Mouse (Mus musculus) adrenal gland, postnatal 4 days (tissue): ENCODE measurements around the gene S100a14. TPM values are rescaled to one million over a fixed set of nuclear protein-coding genes. Genes with fewer than 3 reads are reported as not detected.
A peak's percentile ranks its signal among the peaks of the same experiment; 100 is the strongest.

Source experiments
- DNase-seq, 2 experiments: peaks; one replicate each; pipeline ENCODE4 v3.0.0; 2021 to 2022; ENCODE audit warnings: low spot score in 2 of 2, mixed read lengths in 2 of 2
- total RNA-seq, 2 experiments: library from RNA; stranded (reverse); gene quantifications; 2 replicates each; pipeline ENCODE4 v1.2.3; 2021

The S100a14 gene
- total RNA-seq, 2 experiments from 2014 or later, result 0.54 to 1.2 TPM

DNA sequence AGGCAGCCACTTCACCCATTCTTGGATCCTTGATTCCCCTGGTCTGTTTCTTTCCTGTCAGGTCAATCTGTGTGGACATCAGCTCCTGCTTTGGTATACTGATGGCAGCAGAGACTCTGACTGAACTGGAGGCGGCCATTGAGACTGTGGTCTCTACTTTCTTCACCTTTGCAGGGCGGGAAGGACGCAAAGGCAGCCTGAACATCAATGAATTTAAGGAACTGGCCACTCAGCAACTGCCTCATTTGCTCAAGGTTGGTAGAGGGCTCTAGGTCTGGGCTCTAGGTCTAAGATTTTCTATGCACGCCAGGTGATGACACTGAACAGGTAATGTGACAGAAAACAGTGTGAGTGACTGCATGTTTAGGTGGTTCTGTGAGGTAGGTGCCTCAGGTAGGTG lies 10.9 kb upstream of the S100a14 start:
- DNase-seq, result no peak

DNA sequence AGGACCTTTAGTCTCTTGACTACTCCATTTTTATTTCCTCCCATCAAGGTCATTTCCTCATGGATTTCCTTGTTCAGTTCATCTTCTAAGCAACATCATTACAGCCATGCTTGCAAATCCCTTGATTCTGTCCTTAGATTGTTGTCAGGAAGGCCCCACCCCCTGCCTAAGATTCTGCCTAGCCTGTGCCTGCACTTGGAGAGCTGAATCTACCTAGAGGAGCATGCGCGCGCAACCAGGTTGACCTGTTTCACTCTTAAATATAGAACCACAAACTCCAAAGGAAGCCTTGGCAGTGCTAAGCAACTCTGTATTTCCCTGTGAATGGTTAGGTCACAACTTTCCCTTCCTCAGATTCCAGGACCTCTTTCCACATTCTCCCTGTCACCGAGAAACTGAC lies 8.9 kb upstream of the S100a14 start:
- DNase-seq, result no peak

DNA sequence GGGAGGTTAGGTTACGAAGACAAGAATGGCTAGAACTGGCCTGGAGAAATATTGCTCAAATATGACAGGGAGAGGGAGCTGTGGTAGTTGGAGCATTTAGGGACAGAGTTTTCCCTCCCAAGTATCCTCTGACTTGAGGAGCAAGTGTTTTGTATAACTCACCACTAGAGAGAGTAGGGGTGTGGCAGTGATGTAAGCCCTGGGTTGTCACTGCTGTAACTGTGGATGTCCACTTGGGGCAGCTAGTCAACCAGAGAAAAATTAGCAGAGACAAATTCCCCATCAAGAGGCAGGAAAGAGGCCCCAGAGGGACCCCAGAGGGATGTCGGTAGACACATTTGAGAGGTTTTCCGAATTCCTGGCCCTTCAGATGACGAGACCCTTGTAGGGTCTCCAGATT lies 1.2 kb upstream of the S100a14 start:
- DNase-seq, result no peak

DNA sequence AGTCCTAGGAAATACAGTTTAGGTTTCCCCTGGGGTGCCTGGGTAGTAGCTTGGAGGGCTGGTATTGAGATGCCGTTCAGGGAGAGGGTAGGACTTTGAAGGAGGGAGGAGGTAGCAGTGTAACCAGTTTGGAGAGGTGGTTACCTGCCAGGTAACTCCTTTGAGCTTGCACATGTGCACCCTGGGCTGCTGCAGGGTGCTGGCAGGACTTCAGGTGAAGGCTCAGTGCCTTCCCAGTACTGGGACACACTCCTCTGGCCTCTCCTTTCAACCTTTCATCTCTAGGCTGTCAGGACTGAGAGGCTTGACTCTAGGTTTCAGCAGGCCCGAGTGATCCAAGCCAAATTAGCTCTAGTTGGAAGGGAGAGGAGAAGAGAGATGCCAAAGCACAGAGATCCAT lies 580 bp upstream of the S100a14 start:
- DNase-seq, result no peak

DNA sequence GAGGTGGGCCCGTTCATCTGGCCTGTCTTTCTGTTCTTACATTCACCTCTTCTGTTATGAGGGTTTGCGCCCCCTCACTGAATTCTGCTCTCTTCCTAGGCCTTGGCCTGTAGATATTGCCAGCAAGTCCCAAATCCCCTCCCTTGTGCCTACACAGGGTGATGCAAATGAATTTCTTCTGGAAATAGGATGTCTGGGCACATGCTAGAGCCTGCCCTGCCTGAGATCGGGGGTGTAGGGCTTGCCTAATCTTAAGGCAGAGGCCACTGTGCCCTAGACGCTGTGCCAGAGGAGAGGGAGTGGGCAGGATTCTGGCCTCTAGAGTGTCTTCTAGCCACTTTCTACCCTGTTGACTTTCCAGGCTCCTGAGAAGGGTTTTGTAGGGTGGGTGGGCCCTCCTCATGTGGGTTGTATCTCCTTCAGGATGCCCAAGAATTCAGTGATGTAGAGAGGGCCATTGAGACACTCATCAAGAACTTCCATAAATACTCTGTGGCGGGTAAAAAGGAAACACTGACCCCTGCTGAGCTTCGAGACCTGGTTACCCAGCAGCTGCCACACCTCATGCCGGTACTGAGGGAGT lies 726 bp downstream of the S100a14 start:
- DNase-seq, result no peak

DNA sequence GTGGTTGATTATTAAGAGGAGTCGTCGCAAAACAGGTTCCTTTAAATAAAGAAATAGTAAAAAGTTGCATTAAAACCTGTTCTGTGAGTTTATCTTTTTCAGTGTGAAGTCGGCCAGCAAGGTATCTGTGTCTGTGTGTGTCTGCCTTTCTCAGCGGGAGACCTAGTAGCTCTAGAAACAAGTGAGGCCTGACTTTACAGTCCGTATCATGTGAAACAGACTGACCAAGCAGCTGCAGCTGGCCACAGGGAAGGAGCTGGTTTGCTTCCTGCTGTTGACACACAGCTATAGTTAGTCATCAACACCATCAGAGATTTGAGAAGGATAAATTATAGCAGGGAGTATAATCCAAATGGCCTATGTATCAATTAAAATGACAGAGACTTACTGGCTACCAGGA lies 5.1 kb downstream of the S100a14 start:
- DNase-seq, result no peak

DNA sequence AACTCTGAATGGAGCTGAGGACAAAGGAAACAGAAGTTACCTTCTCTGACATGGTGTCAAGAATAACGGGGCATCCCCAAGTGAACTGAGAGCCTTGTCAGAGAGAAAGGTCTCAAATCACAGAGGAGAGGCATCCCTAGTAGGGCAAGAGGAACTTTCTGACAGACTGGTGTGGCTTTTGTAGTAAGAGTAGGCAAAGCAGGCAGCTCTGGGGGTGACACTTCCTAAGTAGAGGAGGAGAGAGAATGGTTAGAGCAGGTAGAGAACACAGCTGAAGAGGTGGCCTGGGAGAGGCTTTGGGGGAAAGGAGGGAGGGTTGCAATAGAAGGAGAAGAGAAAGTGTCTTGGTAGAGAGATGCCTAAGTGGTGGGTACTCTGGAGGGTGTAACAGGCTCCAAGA lies 8.8 kb downstream of the S100a14 start:
- DNase-seq, result no peak

DNA sequence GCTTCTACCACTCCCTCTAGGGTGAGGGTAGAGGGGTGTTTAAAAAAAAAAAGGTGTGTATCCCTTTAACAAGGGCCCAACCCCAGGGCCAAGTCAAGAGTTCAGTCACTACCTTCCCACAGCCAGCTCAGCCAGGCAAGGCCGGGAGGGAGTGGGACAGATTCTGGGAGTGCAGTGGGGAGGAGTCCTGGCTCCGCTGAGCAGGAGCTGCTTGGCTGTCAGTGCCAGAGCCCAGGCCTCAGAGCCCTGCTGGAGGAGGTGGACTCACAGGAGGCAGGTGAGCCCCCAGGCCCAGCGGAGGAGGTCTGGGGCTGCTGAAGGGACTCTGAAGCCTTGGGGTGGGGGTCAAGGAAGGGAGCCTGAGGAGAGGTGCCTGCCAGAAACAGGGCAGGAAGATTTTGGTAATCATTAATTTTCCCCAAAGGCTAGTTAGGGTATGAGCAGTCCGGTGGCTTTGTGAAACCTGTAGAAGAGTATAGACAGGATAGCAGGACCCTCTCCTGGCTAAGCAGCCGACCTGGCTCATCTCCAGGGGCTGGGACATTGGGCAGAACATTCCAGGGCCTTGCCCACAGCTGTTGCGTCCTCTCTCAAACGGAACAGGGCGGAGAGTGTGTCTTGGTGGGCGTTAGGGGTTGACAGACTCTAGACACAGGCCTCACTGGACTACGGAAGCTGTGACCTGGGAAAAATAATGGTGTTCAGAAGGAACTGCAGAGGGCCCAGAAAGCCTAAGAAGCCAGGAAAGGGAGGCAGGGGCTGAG lies 10.7 kb downstream of the S100a14 start, which contains the start of gene S100a16:
Gene S100a16 (plus strand): TSS at position 114 of the 764 bp plus-strand sequence.
- DNase-seq, result peak; percentile 37 to 40

DNA sequence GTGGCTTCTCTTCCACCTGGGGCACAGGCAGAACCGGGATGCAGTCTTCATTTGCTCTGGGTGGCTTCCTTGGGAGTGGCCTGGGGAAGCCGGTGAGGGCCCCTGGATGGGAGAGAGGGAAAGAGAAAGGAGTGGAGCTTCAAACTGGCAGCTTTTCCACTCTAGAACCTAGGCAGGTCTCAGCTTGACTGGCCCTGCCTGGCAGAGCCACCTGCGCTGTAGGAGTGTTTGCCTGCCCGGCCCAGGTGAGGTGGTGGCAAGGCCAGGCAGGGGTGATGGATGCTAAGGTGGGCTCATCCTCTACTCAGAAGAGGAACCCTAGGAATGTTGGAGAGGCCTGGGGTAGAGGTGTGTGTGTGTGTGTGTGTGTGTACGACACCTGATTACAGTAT lies 11.2 kb downstream of the S100a14 start:
- no peak for DNase-seq

DNA sequence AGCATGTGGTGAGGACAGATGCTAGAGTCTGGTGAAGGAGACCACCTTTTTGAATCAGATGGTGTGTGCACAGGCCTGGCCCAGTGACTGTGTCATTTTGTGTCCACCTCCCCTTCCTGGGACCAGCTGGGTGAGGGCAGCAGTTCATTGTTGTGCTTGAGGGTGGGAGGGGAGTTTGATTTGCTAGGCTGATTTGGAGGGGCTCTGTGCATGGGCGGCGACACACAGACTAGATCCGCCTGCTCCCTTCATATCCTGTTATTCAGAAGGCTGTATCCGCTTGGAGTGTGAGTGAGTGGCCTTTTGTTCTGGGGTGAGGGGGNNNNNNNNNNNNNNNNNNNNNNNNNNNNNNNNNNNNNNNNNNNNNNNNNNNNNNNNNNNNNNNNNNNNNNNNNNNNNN lies 14.2 kb downstream of the S100a14 start:
- no peak for DNase-seq

DNA sequence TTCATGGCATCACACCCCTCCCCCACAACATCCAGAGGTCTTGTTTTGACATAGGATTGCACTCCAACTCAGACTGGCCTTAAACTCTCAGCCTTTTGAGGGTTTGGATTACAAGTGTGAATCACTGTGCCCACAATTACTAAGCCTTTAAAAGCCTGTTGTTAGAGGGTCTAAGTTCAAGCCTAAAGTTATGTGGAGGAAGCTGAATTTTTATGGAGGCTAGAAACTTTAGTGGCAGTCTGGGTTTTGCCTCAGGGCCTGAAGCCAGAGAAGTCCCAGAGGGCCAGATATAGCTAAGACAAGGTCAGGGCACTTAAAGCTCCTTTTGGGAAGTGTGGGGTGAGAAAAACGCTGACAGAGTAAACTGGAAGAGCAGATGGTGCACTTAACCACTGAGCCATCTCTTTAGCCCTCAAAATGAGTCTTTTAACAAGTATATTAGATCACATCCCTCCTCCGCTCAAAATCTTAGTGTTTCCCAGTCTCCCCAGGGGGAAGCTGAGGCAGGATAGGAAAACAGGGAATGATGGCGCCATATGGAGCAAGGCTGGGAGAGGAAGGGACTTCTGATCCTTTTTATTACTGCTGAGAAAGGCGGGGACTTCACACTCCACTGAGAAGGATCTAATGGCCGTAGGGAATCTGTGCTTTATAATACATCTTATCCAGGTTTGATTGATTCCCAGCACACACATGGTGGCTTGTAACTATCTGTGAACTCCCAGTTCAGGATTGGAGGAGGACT lies 23.2 kb downstream of the S100a14 start:
- no peak for DNase-seq

DNA sequence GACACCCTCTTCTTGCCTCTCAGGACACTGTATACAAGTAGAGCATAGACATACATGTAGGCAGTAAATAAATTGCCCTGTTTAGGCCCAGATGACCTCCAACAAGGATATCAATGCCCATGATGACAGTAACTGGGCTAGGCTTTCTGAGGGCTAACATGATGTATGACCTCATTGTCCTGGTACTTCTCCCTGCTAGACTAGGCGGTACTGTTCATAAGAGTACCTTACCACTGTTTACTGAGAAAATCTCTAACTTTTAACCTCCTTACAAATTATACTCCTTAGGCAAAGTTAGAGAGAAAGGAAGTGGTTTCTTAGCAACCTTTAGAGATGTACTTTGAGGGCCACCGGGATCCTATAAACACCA lies 23.8 kb downstream of the S100a14 start:
- DNase-seq, result no peak

DNA sequence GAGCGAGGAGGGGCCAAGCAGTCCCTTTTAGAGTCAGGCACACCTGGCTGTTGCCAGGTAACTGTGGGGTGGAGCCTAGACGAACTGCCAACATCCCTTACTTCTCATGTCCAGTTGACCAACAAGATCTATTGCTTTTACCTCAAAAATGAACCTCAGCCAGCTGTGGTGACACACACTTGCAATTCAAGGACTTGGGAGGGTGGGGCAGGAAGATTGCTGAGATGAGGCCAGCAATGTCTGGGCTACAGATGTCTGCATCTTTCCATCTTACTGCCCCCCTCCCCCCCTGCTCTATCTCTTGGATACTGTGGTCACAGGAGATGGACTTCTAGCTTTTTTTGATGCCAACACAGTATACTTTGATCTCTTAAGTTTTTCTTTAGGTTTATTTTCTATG lies 25.6 kb downstream of the S100a14 start:
- no peak for DNase-seq

DNA sequence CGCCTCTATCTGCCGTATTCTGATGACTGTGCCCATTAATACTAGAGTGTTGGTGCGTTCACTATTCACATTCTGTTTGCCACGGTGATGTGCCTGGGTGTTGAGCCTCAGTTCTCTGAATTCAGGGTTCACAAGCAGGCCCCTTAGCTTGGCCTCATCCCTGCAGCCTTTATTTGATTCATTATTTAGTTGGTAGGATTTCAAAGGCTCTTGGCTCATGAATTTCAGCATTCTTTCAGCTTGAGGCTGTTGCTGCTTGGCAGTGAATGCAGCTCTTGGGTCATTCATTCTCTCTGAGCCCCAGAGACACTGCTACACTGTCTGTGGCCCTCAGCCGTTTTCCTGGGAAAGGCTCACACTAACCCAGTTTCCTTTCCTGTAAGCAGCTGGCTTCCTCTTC lies 29.3 kb downstream of the S100a14 start:
- no peak for DNase-seq

DNA sequence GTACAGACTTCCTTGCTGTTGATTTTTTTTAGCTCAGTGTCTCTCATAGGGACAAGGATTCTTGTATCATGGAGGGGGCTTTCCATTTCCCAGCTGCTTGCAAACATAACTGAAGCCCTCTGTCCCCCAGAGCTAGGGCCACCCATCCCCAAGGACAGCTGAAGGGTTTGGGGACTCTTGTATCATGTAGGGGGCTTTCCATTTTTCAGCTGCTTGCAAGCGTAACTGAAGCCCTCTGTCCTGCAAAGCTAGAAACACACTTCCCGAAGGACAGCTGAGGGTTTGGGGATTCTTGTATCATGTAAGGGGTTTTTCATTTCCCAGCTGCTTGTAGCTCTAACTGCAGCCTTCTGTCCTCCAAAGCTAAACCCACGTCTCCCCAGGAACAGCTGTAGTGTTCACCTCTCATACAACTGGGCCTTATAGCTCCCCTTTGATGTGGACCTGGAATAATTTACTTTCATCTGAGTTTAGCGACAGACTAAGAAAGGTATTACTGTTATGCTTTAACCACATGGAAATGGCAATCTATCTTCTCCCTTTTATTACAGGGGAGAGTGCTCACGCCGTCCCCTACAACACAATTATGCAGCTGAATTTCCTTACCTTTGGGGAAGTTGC lies 33.5 kb downstream of the S100a14 start, which contains the start of gene S100a3:
Gene S100a3 (plus strand): TSS at position 571 of the 621 bp plus-strand sequence.
- no peak for DNase-seq

DNA sequence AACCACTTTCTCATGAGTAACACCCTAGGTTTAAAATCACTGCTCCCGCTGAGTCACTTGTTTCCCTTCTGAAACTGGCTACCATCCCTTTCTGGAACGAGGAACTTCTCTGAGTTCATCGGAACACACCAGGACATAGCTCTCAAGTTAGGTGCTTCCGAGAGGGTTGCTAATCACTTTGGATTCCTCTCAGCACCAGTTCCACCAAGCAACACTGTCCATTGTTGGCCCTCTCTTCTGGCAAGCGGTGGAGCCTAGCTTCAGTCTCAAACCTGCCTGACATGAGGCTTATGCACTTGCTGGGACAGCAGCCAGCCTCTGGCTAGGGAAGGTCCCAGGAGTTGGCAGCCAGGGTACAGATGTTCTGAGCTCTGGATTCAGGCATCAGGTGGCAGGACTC lies 48.0 kb downstream of the S100a14 start:
- no peak for DNase-seq

DNA sequence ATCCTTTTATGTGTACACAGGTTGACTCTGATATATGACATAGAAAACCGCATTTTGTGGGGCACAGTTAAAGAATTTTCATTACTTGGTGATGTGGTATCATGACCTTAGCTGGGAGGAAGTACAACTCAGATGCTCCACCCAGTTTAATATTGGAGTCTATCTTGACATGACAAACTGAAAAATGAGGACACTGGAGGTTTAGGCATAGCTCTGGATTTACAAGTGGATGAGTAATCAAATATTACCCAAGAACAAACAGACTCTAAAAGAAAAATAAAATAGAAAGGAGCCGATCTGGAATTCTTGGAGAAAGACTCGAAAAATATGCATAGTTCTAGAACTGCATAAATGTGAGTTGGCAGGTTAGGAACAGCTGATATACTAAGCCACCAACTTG lies 48.7 kb downstream of the S100a14 start:
- DNase-seq, result no peak

DNA sequence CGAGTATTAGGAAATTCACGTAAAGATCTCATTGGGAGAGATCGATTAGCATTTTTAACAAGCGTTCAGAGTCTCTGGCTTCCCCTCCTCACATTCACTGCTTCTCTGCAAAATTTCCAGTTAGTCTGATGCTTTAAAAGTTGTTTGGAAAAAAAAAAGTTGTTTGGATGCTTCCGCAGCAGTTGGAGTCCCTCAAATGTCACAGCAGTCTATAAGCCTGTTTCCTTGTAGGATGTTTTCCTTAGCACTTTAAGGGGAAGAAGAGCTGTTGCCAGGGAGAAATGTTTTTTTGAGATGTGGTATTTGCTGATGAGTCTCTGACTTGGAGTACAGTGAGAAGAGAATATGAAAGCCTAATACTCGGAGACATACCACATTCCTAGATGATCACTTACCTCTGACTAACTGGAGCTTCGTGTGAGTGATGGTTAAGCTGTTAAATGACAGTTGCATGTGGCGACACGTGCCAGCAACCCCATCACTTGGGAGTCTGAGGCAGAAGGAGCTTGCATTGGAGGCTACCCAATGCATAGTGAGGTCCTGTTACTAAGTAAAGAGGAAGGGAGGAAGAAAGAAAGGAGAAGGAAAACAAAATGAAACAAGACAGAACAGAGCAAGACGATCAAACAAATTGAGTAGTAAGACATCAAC lies 49.8 kb downstream of the S100a14 start:
- DNase-seq, result no peak
